8 mouse cellular contexts compared by ENCODE assay signal in genomic region chr2:73745647-73746374, GRCm38 (mm10). TPM values are rescaled to one million over a fixed set of nuclear protein-coding genes. Genes with fewer than 3 reads are reported as not detected.
A peak's percentile ranks its signal among the peaks of the same experiment; 100 is the strongest.
DNase-seq lines count a peak whose midpoint lies in the region; ATAC-seq and TF ChIP-seq lines count a peak whose summit lies in the region.

No protein-coding gene starts in this region.

- no peak for ATAC-seq in kidney, embryonic 14.5 days (ENCODE audit: low FRiP score, low TSS enrichment)

- H3K4me3 ChIP-seq in kidney, adult 2 months (ENCODE audit: insufficient read depth, low read depth, low read length), result no peak overlapping the region
- H3K4me3 ChIP-seq in kidney, embryonic 14.5 days (ENCODE audit: low read length), result no peak overlapping the region
- no peak overlapping the region for H3K4me3 ChIP-seq in hindbrain, embryonic 10.5 days

- H3K9ac ChIP-seq in kidney, embryonic 14.5 days (ENCODE audit: low read depth, low read length), result no peak overlapping the region

- H3K27ac ChIP-seq in kidney, adult 2 months (ENCODE audit: insufficient read depth, low read depth, low read length), result peak overlapping the region; percentile 15; the same call in 1 of the 2 replicates
- H3K27ac ChIP-seq in kidney, embryonic 14.5 days (ENCODE audit: low read depth, low read length), result no peak overlapping the region
- H3K27ac ChIP-seq in hindbrain, embryonic 10.5 days, result no peak overlapping the region

- no peaks in the 10 kb centered on the region for H3K27me3 ChIP-seq in kidney, adult 2 months (replicated peaks; ENCODE audit: control insufficient read depth, insufficient read depth, low read length)
- H3K27me3 ChIP-seq in kidney, embryonic 14.5 days (ENCODE audit: control insufficient read depth, insufficient read depth, low read length), result no peaks in the 10 kb centered on the region
- no peaks in the 10 kb centered on the region for H3K27me3 ChIP-seq in hindbrain, embryonic 10.5 days (ENCODE audit: insufficient read depth, poor library complexity, severe bottlenecking)

- no peaks in the 10 kb centered on the region for H3K4me1 ChIP-seq in kidney, adult 2 months (ENCODE audit: control insufficient read depth, insufficient read depth, low read length)
- H3K4me1 ChIP-seq in kidney, embryonic 14.5 days (ENCODE audit: control insufficient read depth, insufficient read depth, low read length), result no peaks in the 10 kb centered on the region
- 0 out of 2 replicates have a peak, but pooled peaks cover 4% of the 10 kb centered on the region for H3K4me1 ChIP-seq in hindbrain, embryonic 10.5 days (replicated peaks)

- no peak overlapping the region for H3K4me2 ChIP-seq in kidney, embryonic 14.5 days (replicated peaks; ENCODE audit: low read depth, low read length)

- peak; percentile 25; the same call in 1 of the 2 replicates for TF ChIP-seq CTCF in kidney, adult 2 months (conservative IDR thresholded peaks at IDR 0.05; ENCODE audit: insufficient read depth, insufficient read length, low read depth, low read length)

- no peaks in the 10 kb centered on the region for H3K36me3 ChIP-seq in kidney, adult 2 months (ENCODE audit: control insufficient read depth, insufficient read depth, low read length)
- H3K36me3 ChIP-seq in kidney, embryonic 14.5 days (ENCODE audit: control insufficient read depth, insufficient read depth, low read length), result no peaks in the 10 kb centered on the region
- peaks cover 6% of the 10 kb centered on the region for H3K36me3 ChIP-seq in hindbrain, embryonic 10.5 days

- H3K9me3 ChIP-seq in kidney, embryonic 14.5 days (ENCODE audit: control insufficient read depth, low read length), result no peaks in the 10 kb centered on the region
- H3K9me3 ChIP-seq in hindbrain, embryonic 10.5 days, result no peaks in the 10 kb centered on the region

- intact Hi-C loops in left cerebral cortex, postnatal 4 days (cut with DNase I), result no loop called here

- no peak for TF ChIP-seq POLR2A in kidney, adult 2 months (IDR thresholded peaks at IDR 0.05; ENCODE audit: low read depth, low read length)

- WGBS in kidney, adult 2 months, result 26% methylated on average over 3 of the region's 3 CpGs
- 59% methylated on average over 3 of the region's 3 CpGs for WGBS in kidney, embryonic 14.5 days
- whole genome bisulfite sequencing in hindbrain, embryonic 10.5 days, result 75% methylated on average over 3 of the region's 3 CpGs

- DNase-seq in adrenal gland, postnatal 10 days, result peak; percentile 42
- DNase-seq in adrenal gland, adult 8-10 months, result no peak
- peak; percentile 55 for DNase-seq in kidney, adult 2 months
- DNase-seq in MN1 (ENCODE audit: low spot score), result peak; percentile 34
- peak; percentile 15 for DNase-seq in left cerebral cortex, postnatal 4 days
- DNase-seq in c-Kit-positive CD71-positive TER-119-positive erythroid progenitor cells, embryonic 14.5 days (ENCODE audit: low spot score), result no peak
- no peak for DNase-seq in hindbrain, embryonic 10.5 days (ENCODE audit: low spot score)

RNA-seq across cellular contexts. Expression of gene Chn1, which starts 29.3 kb away (rescaled TPM):
- total RNA-seq in adrenal gland, postnatal 10 days (2021), result 10 to 100 TPM; 21.0 to 26.3 TPM
- 10 to 100 TPM; 14.9 to 20.4 (median 16.5) TPM for total RNA-seq in adrenal gland, adult 8-10 months (2022)
- polyA plus RNA-seq in kidney, adult 2 months (2012; rRNA removed), result 23.7 and 24.2 TPM in 2 replicates
- 17.5 and 19.1 TPM in 2 replicates for polyA plus RNA-seq in kidney, embryonic 14.5 days (2014; fragmentation: Nextera tagmentation; extraction: Ambion mirVana)
- total RNA-seq in left cerebral cortex, postnatal 4 days (2021), result 100 to 1,000 TPM; 262 to 289 TPM
- polyA plus RNA-seq in hindbrain, embryonic 10.5 days (2016; fragmentation: Nextera tagmentation; extraction: Ambion mirVana), result 44.7 and 68.4 TPM in 2 replicates

Comparison
In these comparisons a context has a peak if more than half of its experiments do, and no peak if none do; other contexts are left out.
1. DNase-seq: peak in adrenal gland, postnatal 10 days (single experiment), kidney, adult 2 months (single experiment), MN1 (single experiment) and left cerebral cortex, postnatal 4 days (single experiment); none in adrenal gland, adult 8-10 months (single experiment), c-Kit-positive CD71-positive TER-119-positive erythroid progenitor cells, embryonic 14.5 days (single experiment) and hindbrain, embryonic 10.5 days (single experiment).
2. RNA of gene Chn1, which starts 29.3 kb away (total RNA-seq): 262 to 289 TPM in left cerebral cortex, postnatal 4 days; 21.0 to 26.3 TPM in adrenal gland, postnatal 10 days and 14.9 to 20.4 TPM in adrenal gland, adult 8-10 months; every median in the first group is over 4 times any median in the second.